Mouse (Mus musculus): ENCODE measurements at regions not wholly inside any gene's neighbourhood (a gene's known extent, or its start where the extent isn't known, plus 50 kb on each side); places are given as distances from the start of the nearest gene placed in this dataset.

DNA sequence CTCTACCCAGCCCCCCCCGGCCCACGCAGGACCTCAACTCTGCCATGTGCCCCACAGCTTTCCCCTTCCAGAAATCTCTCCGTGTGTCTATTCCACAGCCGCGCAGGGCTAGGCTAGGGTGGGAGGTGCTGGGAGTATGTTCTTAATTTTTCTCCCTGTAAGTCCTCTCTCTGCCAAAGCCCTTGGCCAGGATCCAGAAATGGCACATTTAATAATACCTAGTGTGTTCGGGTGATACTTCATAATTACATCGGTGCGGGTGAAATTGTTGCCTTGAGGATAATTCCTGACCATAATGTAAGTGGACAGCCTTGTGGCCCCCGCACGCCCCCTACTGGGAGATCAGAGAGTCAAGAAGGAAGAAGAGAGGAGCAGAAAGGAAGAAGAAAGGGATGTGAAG lies 1093.5 kb downstream of the Mrps31 start:
- peak; percentile 10 for DNase-seq (ENCODE audit: low read depth, low spot score)

DNA sequence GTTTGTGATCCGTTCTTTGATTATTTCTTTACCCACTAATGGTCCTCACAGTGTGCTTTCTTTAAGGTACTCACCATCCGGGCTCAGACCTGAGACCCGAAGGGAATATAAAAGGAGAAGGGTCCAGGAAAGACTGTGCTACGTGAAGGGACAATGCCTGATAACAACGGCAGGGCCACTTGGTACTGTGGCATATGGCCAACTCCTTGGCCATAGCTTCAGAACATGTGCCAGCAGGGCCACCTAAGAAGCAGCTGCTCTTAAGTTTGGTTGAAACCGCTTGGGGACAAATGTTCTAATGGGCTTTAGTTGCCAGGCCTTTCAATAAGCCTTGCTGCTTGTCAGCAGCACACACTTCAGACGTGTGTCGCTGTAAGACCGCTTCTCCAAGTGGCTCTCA lies 1094.1 kb downstream of the Mrps31 start:
- no peak for DNase-seq (ENCODE audit: low read depth, low spot score)

DNA sequence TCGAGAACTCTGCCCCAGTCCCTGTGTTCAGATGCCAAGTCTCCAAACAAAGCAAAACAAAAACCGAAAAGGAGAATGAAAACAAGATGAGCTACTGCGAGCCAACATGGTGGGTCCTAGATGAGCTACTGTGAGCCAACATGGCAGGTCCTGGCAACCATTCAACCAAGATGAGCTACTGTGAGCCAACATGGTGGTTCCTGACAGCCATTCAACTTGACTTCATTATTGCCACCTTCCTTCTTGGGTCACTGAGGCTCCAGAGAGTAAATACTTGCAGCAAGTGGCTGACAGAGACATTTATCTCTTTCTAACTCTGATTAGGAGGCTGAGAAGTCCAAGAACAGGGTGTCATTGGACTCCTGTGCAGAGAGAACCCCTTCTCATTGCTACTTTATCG lies 1094.8 kb downstream of the Mrps31 start:
- DNase-seq (ENCODE audit: low read depth, low spot score), result no peak

DNA sequence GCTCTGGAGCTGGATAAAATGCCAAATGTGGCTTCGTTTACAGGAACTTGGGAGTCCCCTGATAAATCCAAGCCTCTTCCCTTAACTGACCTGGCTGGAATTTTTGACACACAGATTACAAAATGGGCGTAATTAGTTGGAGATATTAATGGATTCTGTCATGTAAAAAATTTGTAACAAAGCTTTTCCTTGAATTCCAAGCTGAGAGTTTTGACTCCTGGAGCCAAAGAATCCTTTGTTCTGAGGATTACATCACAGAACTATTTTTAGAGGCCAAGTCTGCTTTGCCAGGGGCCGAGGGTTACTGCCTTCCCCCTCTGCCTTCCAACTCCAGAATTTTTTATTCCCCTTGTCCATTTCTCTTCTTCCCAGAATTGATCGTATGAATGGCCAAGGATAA lies 1096.5 kb downstream of the Mrps31 start:
- peak; percentile 30 for DNase-seq (ENCODE audit: low read depth, low spot score)

- DNase-seq (ENCODE audit: low read depth, low spot score), result no peak
These were observed 1098.9 kb downstream of the Mrps31 start for GRCm38 (mm10) chr8:23510076-23510475.

DNA sequence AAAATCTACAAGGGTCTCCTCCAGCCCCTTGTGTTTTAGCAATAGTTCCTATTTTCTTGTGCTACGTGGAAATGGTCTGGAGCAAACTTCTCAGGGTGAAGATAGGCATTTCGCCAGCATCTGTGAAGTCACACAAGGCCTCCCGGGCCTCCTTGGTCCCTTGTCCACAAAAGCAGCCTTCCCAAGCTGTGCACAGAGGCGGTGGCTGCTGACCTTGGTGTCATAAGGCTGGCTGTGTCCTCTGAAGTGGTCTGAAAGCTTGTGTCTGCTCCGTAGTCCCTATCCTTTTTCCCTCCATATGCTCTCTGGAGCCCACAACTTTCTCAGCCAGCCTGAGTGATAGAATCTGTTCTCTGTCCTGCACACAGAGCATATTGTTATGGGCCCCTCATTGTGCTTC lies 1099.4 kb downstream of the Mrps31 start:
- DNase-seq (ENCODE audit: low read depth, low spot score), result no peak

DNA sequence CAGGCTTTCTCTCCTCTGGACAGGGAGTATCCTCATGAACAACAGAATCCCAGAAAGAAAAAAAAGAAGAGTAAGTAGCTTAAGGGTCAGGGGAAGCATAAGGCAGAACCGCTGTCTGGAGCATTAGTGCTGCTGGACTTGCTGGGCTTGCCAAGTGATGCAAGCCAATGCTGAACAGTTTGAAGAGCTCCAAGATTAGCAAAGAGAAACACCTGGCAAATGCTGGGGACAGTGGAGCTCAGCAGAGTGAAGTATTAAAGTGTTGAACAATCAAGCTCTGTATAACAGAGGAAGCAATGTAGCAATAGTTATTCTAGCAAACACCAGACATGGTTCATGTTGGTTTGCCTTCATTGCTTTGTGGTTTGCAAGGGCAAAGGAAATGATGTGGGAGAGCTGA lies 1100.1 kb downstream of the Mrps31 start:
- DNase-seq (ENCODE audit: low read depth, low spot score), result peak; percentile 64

GRCm38 (mm10) chr8:23511792-23512191 lies 1100.6 kb downstream of the Mrps31 start:
- DNase-seq (ENCODE audit: low read depth, low spot score), result peak; percentile 47

DNA sequence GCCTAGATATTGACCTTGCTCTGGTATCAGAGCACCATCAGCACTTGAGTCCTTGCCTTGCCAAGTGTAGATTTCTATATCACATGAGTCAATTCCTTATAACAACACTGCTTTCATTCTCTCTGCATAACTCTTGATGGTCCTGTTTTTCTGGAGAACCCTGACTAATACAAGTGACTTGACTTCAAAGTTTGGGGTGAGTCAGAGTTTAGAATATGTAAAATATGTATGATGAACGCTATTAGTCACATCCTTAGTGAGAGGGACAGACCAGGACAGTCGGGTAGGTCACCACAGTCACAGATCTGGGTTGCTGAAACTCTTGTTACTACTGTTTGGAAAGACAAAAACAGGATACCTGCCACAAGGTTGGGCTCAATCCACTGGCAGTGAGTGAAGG lies 1105.3 kb downstream of the Mrps31 start:
- DNase-seq (ENCODE audit: low read depth, low spot score), result no peak

GRCm38 (mm10) chr8:23531551-23532142 lies 1120.5 kb downstream of the Mrps31 start:
- no peak for DNase-seq (ENCODE audit: low read depth, low spot score)

DNA sequence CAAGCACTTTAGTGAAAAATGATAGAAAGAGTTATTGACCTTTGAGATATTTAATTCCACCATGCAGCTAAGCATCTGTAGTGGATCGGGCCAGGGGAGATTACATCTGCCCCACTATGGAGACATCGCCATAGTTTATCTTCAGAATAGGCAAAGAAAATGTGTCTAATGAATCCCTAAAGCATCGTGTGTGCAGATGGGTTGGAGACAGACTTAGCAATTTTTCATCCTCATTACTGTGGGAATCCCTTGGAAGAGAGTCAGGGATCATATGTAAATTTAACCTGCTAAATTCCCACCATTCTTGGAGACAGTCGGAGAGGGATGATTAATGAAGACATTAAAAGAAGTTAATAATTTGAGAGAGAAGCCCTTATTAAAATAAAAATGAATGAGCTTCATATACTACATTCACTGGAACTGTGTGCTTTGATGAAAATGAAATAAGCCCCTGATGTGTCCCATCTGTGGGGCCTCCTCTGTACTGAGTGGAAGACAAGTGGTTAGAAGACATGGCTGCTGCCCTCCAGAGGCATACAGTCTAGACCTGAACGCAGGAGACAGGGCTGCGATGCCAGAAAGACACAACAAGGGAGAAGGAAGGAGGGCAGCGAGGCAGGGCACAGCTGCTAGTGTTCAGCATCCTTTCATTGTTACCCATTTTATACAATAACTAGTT lies 1126.7 kb downstream of the Mrps31 start:
- no peak for DNase-seq (ENCODE audit: low read depth, low spot score)

- DNase-seq (ENCODE audit: low read depth, low spot score), result no peak
These were observed 1142.7 kb downstream of the Mrps31 start for GRCm38 (mm10) chr8:23553565-23554473.

GRCm38 (mm10) chr8:23560836-23561235 lies 1149.7 kb downstream of the Mrps31 start:
- no peak for DNase-seq (ENCODE audit: low read depth, low spot score)

DNA sequence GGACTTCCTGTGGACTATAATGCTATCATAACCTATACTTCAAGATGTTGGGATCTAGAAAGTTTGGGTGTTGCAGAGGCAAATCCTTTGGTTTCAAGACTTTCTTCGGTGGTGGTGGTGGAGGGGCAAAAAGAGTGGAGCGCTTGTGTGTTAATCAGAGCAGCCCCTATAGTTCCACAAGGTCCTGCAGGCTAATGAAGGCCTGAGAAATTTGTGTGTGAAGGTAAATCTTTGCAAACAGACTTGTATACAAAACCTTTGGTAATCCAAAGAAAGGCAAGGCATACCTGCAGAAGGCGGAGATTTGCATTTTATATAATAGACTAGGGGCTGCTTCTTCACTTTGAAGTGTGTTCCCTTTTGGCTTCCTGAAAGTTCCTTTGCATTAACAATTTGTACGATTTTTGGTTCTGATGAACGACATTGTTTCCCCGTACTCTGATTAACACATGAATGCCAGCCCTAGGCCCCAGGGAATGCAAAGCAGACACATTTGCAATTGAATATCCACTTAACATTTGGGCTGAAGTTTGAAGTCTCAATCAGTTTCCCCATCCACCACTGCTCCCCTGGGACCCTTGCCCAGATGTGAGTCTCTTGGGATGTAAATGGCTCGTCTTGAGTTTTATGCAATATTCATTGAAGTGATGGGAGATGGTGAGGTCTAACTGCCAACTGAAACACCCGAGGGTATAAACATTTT lies 1150.7 kb downstream of the Mrps31 start:
- no peak for DNase-seq (ENCODE audit: low read depth, low spot score)

DNA sequence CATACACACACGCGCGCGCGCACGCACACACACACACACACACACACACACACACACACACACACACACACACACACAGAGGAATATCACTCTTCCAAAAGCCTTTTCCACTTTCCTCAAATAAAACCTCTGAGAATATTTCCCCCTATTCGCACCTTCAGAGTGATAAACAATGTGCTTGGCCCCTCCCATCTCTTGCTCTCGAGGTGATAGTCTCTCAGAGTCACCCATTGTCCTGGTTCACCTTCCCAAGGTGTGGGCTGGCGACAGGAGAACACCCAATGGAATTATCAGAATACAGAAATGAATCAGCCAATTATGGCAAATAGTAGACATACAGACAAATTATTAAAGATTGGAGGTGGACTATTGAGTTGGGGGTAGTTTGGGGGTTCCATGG lies 1151.3 kb downstream of the Mrps31 start:
- no peak for DNase-seq (ENCODE audit: low read depth, low spot score)

DNA sequence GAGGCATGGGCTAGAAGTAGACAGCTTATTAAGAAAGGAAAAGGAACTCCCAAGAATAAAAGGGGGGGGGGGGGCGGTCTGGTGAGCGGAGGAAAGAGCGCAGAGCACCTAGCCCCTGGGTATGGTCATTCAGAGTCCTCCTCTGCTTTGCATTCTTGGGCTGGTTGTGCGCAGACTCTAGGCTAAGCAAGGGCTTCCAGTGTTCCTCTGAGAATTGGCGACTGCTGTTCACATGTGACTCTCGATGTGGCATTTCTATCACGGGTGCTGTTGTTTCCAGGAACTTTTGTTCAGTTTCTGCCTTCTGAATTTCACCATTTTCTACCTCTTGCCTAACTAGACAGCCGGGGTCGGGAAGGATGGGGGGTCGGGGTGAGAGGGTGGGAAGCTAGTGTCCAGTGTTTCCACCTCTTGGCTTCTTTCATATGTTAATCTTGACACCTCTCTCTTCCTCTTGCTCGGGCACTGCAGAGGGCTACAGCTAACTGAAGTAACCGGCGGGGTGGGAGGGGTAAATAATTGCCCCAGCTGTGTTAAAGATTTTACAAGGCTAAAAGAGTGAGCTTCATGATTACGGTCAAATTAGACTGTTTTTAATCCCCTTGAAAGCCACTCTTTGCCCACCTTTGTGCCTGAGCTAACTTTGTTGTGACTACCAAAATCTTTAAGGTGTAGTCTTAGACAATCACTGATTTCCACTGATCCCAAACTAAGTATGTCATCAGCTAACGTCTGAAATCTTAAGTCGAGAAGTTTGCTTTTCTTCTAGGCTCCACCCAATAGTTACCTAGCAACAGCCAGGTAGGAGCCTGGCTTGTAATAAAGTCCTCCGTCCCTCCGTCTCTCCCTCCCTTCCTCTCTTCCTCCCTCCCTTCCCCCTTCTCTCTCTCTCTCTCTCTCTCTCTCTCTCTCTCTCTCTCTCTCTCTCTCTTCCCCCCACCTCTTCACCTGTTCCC lies 1152.2 kb downstream of the Mrps31 start:
- DNase-seq (ENCODE audit: low read depth, low spot score), result no peak

DNA sequence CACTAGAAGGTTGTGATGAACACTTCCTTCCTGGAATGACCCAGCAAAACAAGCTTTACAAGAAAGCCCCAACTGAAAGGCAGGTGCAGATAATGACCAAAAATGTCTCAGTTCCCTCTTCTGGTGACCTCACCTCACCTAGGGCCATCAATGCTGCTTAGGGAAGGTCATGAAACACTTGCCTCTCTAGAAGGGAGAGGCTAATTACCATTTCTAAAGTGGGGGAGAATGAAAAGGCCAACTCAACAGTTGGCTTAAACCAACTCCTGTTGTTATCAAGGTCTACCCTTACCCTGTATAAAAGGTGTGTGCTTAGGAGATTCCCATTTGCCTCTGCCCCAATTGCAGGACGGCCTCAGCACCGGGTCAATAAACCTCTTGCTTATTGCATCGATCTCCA lies 1156.7 kb downstream of the Mrps31 start:
- no peak for DNase-seq (ENCODE audit: low read depth, low spot score)

- no peak for DNase-seq (ENCODE audit: low read depth, low spot score)
These were observed 1154.3 kb downstream of the Adam3 start for GRCm38 (mm10) chr8:23571338-23571737.

DNA sequence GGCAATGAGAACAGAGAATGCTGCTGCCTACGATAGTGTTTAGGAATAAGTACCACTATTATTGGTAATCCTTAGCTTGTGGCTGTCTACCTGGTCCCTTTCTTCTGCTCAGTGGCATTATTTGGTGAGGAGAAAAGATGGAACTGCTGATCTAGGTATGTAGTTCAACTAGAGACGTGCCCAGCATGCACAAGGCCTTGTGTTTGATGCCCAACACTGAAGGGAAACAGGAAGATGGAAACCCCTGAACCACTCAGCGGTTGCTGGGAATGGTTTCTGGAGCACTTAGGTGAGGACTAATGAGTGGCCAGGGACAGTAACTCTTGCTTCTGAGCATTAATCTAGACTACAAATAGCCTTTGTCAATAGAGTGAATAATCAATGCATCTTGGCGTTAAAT lies 1145.5 kb downstream of the Adam3 start:
- no peak for DNase-seq (ENCODE audit: low read depth, low spot score)

GRCm38 (mm10) chr8:23580701-23581100 lies 1145.0 kb downstream of the Adam3 start:
- DNase-seq (ENCODE audit: low read depth, low spot score), result no peak
